Mouse (Mus musculus): ENCODE results near the gene Slc41a2. TPM values are rescaled to one million over a fixed set of nuclear protein-coding genes. Genes with fewer than 3 reads are reported as not detected.

Gene Slc41a2
- polyA plus RNA-seq, 1 experiment from 2014 or later, result 0.90 TPM

DNA sequence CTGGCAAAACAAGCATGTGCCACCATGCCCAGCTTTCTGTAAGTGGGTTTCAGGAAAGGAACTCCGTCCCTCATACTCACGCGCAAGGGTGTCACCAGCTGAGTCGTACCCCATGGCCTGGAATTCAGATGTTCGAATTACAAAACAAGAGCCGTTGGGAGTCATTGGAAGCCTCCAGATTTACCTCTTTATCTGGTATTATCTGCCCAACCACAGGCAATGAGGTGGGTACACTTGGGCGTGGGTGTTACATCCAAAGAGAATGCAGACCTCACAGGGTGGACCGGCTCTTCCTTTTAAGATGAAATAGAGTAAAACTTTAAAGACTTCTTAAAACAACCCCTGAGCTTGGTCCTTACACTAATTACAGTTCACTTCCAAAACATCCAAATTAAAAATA, 151.5 kb downstream of the Slc41a2 start:
- Histone ChIP-seq H3K36me3 (ENCODE audit: control insufficient read depth, insufficient read depth, low read length) (no peaks in the 10 kb centered on the region), H3K27me3 (ENCODE audit: control insufficient read depth, insufficient read depth, low read length) (no peaks in the 10 kb centered on the region), H3K9me3 (ENCODE audit: control insufficient read depth, low read length) (no peaks in the 10 kb centered on the region), H3K27ac (ENCODE audit: low read depth, low read length) (no peak overlapping the region), H3K4me1 (replicated peaks; ENCODE audit: control insufficient read depth, insufficient read depth, low read length) (no peaks in the 10 kb centered on the region), H3K4me3 (ENCODE audit: low read depth, low read length) (no peak overlapping the region), H3K9ac (ENCODE audit: low read depth, low read length) (no peak overlapping the region), H3K4me2 (replicated peaks; ENCODE audit: low read depth, low read length) (no peak overlapping the region)
- ATAC-seq (ENCODE audit: low FRiP score) (no peak), DNase-seq (ENCODE audit: low spot score) (no peak)
- WGBS, result 90% methylated on average over 8 of the region's 8 CpGs

DNA sequence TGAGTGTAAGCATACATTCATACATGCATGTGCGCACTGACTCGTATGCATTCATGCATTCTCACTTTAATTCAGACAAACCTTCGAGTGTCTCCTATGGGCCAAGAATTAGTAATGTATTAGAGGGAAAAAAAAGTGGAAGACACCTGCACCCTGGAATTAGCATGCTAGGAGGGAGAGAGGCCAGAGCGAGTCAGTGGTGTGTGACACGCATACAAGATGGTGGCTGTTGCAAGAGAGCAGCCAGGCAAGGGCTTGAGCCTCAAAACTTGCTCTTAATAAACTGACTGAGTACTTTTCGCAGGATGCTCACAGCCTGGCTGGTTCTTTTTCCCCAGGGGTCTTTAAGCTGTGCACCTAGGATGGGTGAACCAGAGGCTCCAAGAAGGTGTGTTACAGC, 152.6 kb downstream of the Slc41a2 start:
- no peak for DNase-seq (ENCODE audit: low spot score)
- Histone ChIP-seq H3K36me3 (ENCODE audit: control insufficient read depth, insufficient read depth, low read length) (no peaks in the 10 kb centered on the region), H3K4me2 (replicated peaks; ENCODE audit: low read depth, low read length) (no peak overlapping the region), H3K27me3 (ENCODE audit: control insufficient read depth, insufficient read depth, low read length) (no peaks in the 10 kb centered on the region), H3K9me3 (ENCODE audit: control insufficient read depth, low read length) (no peaks in the 10 kb centered on the region), H3K4me3 (ENCODE audit: low read depth, low read length) (no peak overlapping the region), H3K27ac (ENCODE audit: low read depth, low read length) (no peak overlapping the region), H3K9ac (ENCODE audit: low read depth, low read length) (no peak overlapping the region), H3K4me1 (replicated peaks; ENCODE audit: control insufficient read depth, insufficient read depth, low read length) (no peaks in the 10 kb centered on the region)
- no peak for ATAC-seq (ENCODE audit: low FRiP score)
- 89% methylated on average over 6 of the region's 6 CpGs for WGBS

DNA sequence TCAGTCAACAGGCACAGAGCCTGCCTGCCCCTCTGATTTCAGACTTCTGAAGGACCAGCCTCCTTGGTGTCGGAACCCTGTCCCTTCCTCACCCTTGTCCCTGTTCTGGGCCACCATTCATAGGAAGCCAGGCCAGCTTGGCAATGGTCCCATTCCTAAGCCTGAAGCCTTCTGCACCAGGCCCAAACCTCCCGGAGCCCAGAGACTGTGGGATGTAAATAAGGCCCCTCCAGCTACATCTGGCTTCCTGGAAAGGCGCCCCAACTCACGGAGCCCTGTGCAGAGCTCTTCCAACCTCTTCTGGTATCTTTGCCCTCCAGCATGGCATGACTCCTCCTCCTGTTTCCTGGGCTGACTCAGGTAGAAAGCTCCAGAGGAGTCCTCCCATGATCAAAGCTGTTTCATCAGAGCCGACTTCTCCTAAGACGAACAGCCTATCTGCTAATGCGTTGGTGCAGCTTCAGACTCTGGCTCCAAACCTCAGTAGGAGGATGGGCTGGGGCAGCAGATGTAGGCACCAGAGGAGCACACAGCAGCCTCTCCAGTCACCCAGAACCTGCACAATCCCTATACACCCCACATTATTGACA, 153.1 kb downstream of the Slc41a2 start:
- H3K36me3 ChIP-seq (ENCODE audit: control insufficient read depth, insufficient read depth, low read length), result no peaks in the 10 kb centered on the region
- ATAC-seq (ENCODE audit: low FRiP score) (no peak), DNase-seq (ENCODE audit: low spot score) (no peak)
- H3K4me2 ChIP-seq (replicated peaks; ENCODE audit: low read depth, low read length), result no peak overlapping the region
- H3K27ac ChIP-seq (ENCODE audit: low read depth, low read length), result no peak overlapping the region
- H3K4me3 ChIP-seq (ENCODE audit: low read depth, low read length), result no peak overlapping the region
- H3K4me1 ChIP-seq (replicated peaks; ENCODE audit: control insufficient read depth, insufficient read depth, low read length), result no peaks in the 10 kb centered on the region
- no peaks in the 10 kb centered on the region for H3K27me3 ChIP-seq (ENCODE audit: control insufficient read depth, insufficient read depth, low read length)
- H3K9ac ChIP-seq (ENCODE audit: low read depth, low read length), result no peak overlapping the region
- 80% methylated on average over 7 of the region's 7 CpGs for WGBS
- no peaks in the 10 kb centered on the region for H3K9me3 ChIP-seq (ENCODE audit: control insufficient read depth, low read length)

DNA sequence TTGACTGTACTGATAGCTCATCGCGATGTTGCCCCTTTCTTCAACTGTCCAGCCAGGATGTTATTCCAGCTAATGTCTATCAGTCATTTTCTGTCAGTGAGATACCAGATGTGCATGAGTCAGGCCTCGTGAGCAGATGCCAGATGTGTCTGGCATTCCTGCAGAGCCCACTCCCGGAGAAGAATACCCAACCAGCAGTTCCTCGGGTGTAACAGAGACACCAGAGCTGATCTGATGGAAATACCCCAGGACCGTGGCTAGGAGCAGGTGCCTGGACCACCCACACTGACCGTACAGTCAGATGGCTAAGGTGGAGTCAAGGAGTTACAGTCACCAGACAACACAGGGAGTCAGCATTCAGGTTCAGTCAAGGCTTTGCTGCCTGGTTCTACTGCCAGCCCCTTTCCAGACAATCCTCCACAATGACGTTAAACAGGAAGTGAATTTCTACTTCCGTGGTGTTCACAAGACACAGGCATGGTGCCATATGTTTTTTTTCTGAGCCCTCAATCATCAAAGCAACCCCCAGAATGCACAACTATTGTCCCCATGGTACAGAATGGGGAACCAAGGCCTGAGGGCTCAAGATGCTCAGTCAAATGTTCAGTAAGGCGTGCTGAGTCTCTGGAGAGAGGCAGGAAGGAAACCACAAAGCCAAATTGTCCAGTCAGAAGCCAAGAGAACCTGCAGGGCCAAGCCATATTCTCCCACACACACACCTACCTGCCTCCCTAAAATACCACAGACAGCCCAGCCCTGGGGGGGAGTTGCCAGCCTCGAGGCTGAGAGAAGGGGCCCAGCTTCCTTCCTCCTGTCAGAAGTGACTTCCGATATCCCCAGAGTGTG, 153.8 kb downstream of the Slc41a2 start:
- H3K27me3 ChIP-seq (ENCODE audit: control insufficient read depth, insufficient read depth, low read length), result no peaks in the 10 kb centered on the region
- no peak for ATAC-seq (ENCODE audit: low FRiP score)
- H3K27ac ChIP-seq (ENCODE audit: low read depth, low read length), result no peak overlapping the region
- H3K9me3 ChIP-seq (ENCODE audit: control insufficient read depth, low read length), result no peaks in the 10 kb centered on the region
- no peak overlapping the region for H3K4me3 ChIP-seq (ENCODE audit: low read depth, low read length)
- H3K4me2 ChIP-seq (replicated peaks; ENCODE audit: low read depth, low read length), result no peak overlapping the region
- no peaks in the 10 kb centered on the region for H3K4me1 ChIP-seq (replicated peaks; ENCODE audit: control insufficient read depth, insufficient read depth, low read length)
- H3K36me3 ChIP-seq (ENCODE audit: control insufficient read depth, insufficient read depth, low read length), result no peaks in the 10 kb centered on the region
- 70% methylated on average over 12 of the region's 12 CpGs for WGBS
- DNase-seq (ENCODE audit: low spot score), result no peak
- no peak overlapping the region for H3K9ac ChIP-seq (ENCODE audit: low read depth, low read length)

DNA sequence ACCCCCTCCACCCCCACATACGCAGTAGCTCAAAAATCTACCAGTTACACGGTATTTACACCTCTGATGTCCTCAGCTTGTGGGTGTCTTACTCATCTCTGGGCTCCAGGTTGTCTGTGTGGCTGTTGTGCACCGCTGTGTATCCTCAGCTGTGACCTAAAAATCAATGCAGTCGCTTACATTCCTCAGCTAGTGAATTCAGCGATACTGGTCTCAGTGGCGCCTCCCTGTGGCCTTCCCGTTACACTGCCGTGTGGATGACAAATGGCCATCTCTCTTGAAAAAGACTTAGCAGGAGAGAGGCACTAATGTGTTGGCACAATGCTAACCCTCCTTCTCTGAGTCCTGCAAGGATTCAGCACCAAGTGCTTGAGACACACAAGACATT, 155.1 kb downstream of the Slc41a2 start:
- Histone ChIP-seq H3K36me3 (ENCODE audit: control insufficient read depth, insufficient read depth, low read length) (no peaks in the 10 kb centered on the region), H3K27me3 (ENCODE audit: control insufficient read depth, insufficient read depth, low read length) (no peaks in the 10 kb centered on the region), H3K4me3 (ENCODE audit: low read depth, low read length) (no peak overlapping the region), H3K4me2 (replicated peaks; ENCODE audit: low read depth, low read length) (no peak overlapping the region), H3K9ac (ENCODE audit: low read depth, low read length) (no peak overlapping the region), H3K4me1 (replicated peaks; ENCODE audit: control insufficient read depth, insufficient read depth, low read length) (no peaks in the 10 kb centered on the region), H3K27ac (ENCODE audit: low read depth, low read length) (no peak overlapping the region), H3K9me3 (ENCODE audit: control insufficient read depth, low read length) (no peaks in the 10 kb centered on the region)
- 30% methylated on average over 8 of the region's 8 CpGs for WGBS
- ATAC-seq (ENCODE audit: low FRiP score) (no peak; the same call in 1 of the 2 replicates), DNase-seq (ENCODE audit: low spot score) (peak; percentile 84)

DNA sequence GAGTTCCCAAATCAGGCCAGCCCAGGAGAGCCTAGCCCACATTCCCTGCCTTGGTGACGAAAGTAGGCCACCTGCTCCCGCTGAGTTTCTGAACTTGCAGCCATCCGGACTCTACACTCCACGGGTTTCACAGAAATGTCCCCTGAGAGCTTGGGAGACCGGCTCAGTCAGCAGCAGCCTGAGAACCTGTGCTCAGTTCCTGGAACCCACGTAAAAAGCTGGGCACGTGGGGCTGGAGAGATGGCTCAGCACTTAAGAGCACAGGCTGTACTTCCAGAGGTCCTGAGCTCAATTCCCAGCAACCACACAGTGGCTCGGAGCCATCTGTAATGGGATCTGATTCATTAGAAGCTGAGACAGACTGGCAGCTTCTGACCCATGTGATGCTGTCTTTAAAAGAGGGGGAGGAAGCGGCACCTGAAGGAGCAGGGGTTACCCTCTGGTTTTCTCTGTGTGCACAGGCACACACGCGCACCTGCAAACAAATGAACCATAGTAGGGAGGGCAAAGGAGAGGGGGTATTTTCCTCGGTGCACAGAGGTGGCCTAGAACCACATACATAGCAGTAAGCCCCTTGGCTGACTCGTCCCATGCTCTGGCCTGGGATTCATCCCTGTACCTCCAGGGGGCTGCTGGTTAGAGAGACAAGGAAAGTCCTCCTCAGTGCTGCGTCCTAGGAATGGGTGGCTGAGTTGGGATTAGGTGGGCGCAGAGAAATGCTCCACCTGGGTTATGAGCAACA, 155.7 kb downstream of the Slc41a2 start:
- no peak overlapping the region for H3K4me3 ChIP-seq (ENCODE audit: low read depth, low read length)
- 77% methylated on average over 15 of the region's 15 CpGs for WGBS
- no peaks in the 10 kb centered on the region for H3K27me3 ChIP-seq (ENCODE audit: control insufficient read depth, insufficient read depth, low read length)
- no peak overlapping the region for H3K4me2 ChIP-seq (replicated peaks; ENCODE audit: low read depth, low read length)
- no peaks in the 10 kb centered on the region for H3K36me3 ChIP-seq (ENCODE audit: control insufficient read depth, insufficient read depth, low read length)
- no peak overlapping the region for H3K27ac ChIP-seq (ENCODE audit: low read depth, low read length)
- DNase-seq (ENCODE audit: low spot score), result no peak
- H3K4me1 ChIP-seq (replicated peaks; ENCODE audit: control insufficient read depth, insufficient read depth, low read length), result no peaks in the 10 kb centered on the region
- H3K9ac ChIP-seq (ENCODE audit: low read depth, low read length), result no peak overlapping the region
- H3K9me3 ChIP-seq (ENCODE audit: control insufficient read depth, low read length), result no peaks in the 10 kb centered on the region
- no peak; the same call in 1 of the 2 replicates for ATAC-seq (ENCODE audit: low FRiP score)

Other genes with a start within 250 kb of the Slc41a2 start
- 1.0 and 1.3 TPM in 2 replicates for gene D10Wsu102e, start 22.3 kb upstream of the Slc41a2 start, polyA plus RNA-seq (2014; fragmentation: Nextera tagmentation; extraction: Ambion mirVana)
- gene Aldh1l2, start 196.3 kb upstream of the Slc41a2 start, polyA plus RNA-seq (2014; fragmentation: Nextera tagmentation; extraction: Ambion mirVana), result 7.2 and 8.7 TPM in 2 replicates
- gene Washc4, start 205.9 kb upstream of the Slc41a2 start, polyA plus RNA-seq (2014; fragmentation: Nextera tagmentation; extraction: Ambion mirVana), result 40.5 and 40.7 TPM in 2 replicates